Mouse (Mus musculus): ENCODE data around the gene Dand5.

Gene Dand5

DNA sequence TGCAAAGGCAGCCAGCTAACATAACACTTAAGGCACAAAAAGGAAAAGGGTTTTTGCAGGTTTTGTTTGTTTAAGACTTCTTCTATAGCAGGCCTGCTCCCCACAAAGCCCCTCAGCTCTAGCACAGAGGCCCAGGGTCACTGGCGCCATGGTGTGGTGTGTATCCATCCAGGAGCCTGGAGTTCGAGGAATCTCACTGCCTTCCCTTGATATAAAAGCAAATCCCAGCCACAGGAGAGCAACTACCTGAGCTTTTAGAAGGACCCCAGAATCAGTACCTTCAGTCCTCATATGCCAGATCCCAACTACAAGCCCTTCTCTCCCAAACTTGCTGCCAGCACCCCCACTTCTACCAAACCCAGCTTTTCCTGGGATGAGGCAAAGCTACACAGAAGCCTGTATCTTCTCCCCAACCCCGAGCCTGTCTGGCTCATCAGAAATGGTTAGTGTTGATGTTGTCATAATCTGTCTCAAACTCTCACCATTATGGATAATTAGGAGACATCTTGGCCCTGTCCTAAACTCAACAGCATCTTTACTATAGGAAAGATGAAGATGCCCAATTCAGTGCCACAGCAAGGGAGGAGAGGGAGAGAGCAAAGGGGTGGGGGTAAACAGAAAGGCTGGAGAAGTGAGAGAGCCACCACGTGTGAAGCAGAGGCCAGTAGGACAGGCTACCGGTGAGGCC lies 51.5 kb downstream of the Dand5 start:
- in situ Hi-C loops (cut with MboI, MseI): no loop called here

DNA sequence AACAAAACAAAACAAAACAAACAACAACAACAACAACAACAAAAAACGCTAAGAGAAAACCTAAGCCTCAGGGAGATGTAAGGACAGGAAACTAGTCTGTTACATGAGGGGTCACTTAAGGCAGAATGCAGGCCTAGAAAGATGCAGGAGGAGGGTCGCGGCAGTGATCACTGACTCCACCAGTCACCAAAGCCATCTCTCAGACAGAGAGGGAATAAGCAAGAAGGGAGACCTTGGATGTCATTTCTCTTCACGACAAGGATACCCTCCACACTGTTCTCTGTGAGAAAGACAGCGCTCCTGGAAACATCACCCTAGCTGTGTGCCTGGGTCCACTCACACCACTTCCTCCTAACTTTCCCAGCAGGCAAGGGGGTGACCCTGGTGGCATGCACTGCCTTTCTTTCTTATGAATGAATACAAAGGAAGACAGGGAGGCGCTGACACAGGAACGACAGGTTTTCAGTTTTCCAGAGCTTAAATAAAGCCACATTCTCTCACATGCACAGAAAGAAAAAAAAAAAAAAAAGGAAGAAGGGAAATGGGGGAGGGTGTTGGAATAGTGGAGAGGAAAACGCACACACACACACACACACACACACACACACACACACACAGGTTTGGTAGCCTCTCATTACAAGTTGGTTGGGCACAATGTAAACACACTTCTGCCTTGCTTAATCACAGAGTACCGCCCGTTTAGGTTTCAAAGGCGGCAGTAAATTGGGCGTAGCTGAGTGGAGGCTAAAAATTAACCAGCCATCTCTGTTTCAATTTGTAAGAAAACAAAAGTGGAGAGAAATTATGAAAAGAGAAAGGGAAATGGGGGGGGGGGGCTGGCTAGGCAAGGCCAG lies 52.3 kb downstream of the Dand5 start:
- in situ Hi-C loops (cut with MboI, MseI): no loop called here

DNA sequence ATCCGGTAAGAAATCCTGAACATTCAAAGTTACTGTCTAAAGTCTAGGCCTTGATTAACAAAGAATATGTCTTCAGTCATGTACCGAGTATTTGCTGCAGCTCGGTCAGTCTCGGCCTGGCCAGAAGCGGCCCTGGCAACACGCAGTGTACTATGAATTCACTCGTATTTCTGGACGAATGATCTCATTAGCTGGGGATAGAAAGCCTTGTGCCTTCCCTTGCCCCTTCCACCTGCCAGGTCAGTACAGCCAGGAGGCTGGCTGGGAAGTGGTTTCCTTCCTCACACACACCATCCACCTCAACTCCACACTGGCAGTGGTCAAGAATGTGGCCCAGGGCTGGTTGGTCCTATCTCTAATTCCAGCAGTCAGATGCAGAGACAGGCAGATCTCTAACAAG lies 53.3 kb downstream of the Dand5 start:
- in situ Hi-C loops (cut with MboI, MseI): no loop called here

DNA sequence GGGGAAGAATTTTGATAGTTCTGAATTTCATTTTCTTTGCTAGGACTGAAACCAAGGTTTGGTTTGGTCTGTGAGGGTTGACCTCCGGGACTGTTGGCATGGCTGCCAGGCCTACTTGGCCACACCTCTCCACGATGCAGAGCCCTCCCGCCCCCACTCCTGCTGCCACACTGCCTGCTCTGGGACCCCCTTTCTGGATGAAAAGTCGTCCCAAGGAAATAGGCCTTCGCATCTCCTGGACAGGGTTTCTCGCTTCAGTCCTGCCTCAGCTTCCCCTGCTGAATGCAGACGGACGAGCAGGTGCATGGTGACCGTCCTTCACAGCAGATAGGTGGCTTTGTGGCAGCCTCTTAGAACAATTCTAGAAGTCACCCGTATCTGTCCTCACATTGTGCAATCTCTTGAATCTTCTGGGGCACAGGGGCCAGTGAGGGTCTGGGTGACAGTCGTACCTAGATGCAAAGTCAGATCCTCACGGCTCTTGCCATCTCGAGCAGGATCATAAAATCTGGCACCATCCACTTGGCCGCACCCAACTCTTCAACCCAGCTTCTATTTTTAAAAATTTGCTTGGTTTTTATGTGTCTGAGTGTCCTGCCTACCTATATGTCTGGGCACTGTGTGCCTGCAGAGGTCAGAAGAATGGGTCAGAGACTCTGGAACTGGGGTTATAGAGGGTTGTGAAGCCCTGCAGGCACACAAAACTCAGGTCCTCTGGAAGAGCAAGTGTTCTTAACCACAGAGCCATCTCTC lies 54.1 kb downstream of the Dand5 start:
- in situ Hi-C loops (cut with MboI, MseI): no loop called here

DNA sequence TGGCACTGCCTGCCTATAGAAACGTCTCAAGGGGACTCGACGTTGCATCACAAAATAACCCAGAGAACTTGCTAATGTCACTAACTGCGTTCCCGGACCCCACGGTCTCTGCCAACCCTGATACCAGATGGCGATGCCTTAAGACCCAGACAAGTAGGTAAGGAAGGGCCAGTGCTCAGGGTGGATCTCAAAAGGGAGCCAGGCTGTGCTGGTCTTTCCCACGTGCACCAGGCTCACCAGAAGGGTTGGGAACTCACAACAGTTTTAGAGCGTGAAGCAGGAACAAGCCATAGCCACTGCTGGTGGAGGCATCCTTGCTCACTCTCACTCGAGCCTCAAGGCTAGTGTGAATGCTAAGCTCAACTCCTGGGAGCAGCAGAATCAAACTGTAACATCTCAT lies 55.4 kb downstream of the Dand5 start:
- in situ Hi-C loops (cut with MboI, MseI): no loop called here

DNA sequence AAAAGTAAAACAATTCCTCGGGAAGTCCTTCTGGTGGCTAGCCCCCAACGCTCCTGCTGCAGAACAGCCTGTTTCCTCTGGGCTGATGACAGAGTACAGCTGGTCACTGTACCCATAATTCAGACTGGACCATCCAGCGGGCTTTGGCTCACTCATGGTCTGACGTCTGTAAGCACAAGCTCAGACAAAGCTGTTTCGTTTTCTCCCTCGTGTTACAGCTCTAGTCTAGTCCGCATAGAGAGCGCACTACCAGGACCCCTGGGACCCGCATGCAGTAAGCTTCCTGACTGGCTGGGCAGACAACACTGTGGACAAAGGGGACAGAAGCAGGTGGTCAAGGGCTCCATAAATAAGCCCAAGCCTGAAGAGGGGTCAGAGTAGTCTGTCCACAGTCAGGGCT lies 56.2 kb downstream of the Dand5 start:
- in situ Hi-C loops (cut with MboI, MseI): no loop called here

DNA sequence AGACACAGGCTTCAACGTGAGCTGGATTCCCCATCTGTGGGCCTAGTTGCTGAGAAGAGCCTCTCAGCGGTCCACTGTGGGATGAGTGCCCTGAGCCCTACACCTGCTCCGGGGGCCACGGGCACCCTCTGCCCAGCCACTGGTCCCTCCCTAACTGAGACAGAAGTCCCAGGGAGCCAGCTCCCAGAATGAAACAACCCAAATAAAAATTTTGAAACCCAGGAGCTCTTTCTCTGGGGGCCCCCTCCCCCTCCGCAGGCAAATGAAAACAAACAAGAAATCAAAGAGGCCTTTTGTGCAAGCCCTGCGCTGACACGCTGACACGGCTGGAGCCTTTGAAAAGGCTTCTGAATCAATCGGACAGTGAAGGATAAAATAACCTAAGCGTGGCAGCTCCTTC lies 57.0 kb downstream of the Dand5 start:
- in situ Hi-C loops (cut with MboI, MseI): no loop called here

Measured in T-helper 1 cell (primary cell).